8 mouse cellular contexts compared by ENCODE assay signal in genomic region chr11:88148638-88149279, GRCm38 (mm10). TPM values are rescaled to one million over a fixed set of nuclear protein-coding genes. Genes with fewer than 3 reads are reported as not detected.
DNase-seq lines count a peak whose midpoint lies in the region; ATAC-seq lines count a peak whose summit lies in the region.

No protein-coding gene starts in this region.

- DNase-seq in layer of hippocampus, adult 8-10 months (ENCODE audit: low spot score in 2 of 2): peak; percentile 46 to 52
- DNase-seq in layer of hippocampus, postnatal 36 days: no peak
- no peak for DNase-seq in hindbrain, embryonic 11.5 days (ENCODE audit: low spot score)
- DNase-seq in limb, embryonic 11.5 days (ENCODE audit: low spot score): peak; percentile 79
- DNase-seq in urinary bladder, adult 18-20 months (ENCODE audit: low spot score in 2 of 2): no peak

- H3K4me3 ChIP-seq in forebrain, embryonic 15.5 days: no peak overlapping the region
- H3K4me3 ChIP-seq in hindbrain, embryonic 11.5 days (ENCODE audit: low read depth, low read length): no peak overlapping the region
- no peak overlapping the region for H3K4me3 ChIP-seq in limb, embryonic 11.5 days (ENCODE audit: low read depth, low read length)
- no peak overlapping the region for H3K4me3 ChIP-seq in neural tube, embryonic 14.5 days (ENCODE audit: low read depth, low read length)

- no peak overlapping the region for H3K4me2 ChIP-seq in forebrain, embryonic 15.5 days (replicated peaks)
- no peak overlapping the region; the same call in 1 of the 2 replicates for H3K4me2 ChIP-seq in hindbrain, embryonic 11.5 days (replicated peaks; ENCODE audit: low read depth, low read length)
- peak overlapping the region; percentile 15; the same call in 1 of the 2 replicates for H3K4me2 ChIP-seq in limb, embryonic 11.5 days (ENCODE audit: low read depth, severe bottlenecking)
- H3K4me2 ChIP-seq in neural tube, embryonic 14.5 days (ENCODE audit: low read depth, low read length): no peak overlapping the region

- no peak overlapping the region for H3K9ac ChIP-seq in forebrain, embryonic 15.5 days (replicated peaks)
- H3K9ac ChIP-seq in hindbrain, embryonic 11.5 days (ENCODE audit: low read depth, low read length): peak overlapping the region; percentile 23; the same call in 1 of the 2 replicates
- H3K9ac ChIP-seq in limb, embryonic 11.5 days (ENCODE audit: low read length): peak overlapping the region; percentile 19
- peak overlapping the region; percentile 26; the same call in 1 of the 2 replicates for H3K9ac ChIP-seq in neural tube, embryonic 14.5 days (replicated peaks; ENCODE audit: low read depth, low read length)

- no peaks in the 10 kb centered on the region for H3K27me3 ChIP-seq in forebrain, embryonic 15.5 days
- no peaks in the 10 kb centered on the region for H3K27me3 ChIP-seq in hindbrain, embryonic 11.5 days (ENCODE audit: control insufficient read depth, insufficient read depth, low read length)
- no peaks in the 10 kb centered on the region for H3K27me3 ChIP-seq in limb, embryonic 11.5 days (ENCODE audit: control insufficient read depth, insufficient read depth, low read length)
- H3K27me3 ChIP-seq in neural tube, embryonic 14.5 days (ENCODE audit: control insufficient read depth, insufficient read depth, low read length): no peaks in the 10 kb centered on the region

- H3K36me3 ChIP-seq in forebrain, embryonic 15.5 days: no peaks in the 10 kb centered on the region
- H3K36me3 ChIP-seq in hindbrain, embryonic 11.5 days (ENCODE audit: control insufficient read depth, insufficient read depth, low read length): no peaks in the 10 kb centered on the region
- no peaks in the 10 kb centered on the region for H3K36me3 ChIP-seq in limb, embryonic 11.5 days (ENCODE audit: control insufficient read depth, insufficient read depth, low read length)
- H3K36me3 ChIP-seq in neural tube, embryonic 14.5 days (ENCODE audit: control insufficient read depth, insufficient read depth, low read length): no peaks in the 10 kb centered on the region

- H3K4me1 ChIP-seq in forebrain, embryonic 15.5 days: peaks cover 33% of the 10 kb centered on the region
- peaks cover 17% of the 10 kb centered on the region for H3K4me1 ChIP-seq in hindbrain, embryonic 11.5 days (replicated peaks; ENCODE audit: control insufficient read depth, insufficient read depth, low read length)
- peaks cover 43% of the 10 kb centered on the region for H3K4me1 ChIP-seq in limb, embryonic 11.5 days (ENCODE audit: control insufficient read depth, insufficient read depth, low read length)
- H3K4me1 ChIP-seq in neural tube, embryonic 14.5 days (ENCODE audit: control insufficient read depth, insufficient read depth, low read length): peaks cover 19% of the 10 kb centered on the region

- WGBS in forebrain, embryonic 15.5 days: 4% methylated on average over 11 of the region's 11 CpGs
- 13% methylated on average over 11 of the region's 11 CpGs for WGBS in hindbrain, embryonic 11.5 days
- WGBS in limb, embryonic 11.5 days: 5% methylated on average over 11 of the region's 11 CpGs
- 2% methylated on average over 11 of the region's 11 CpGs for WGBS in neural tube, embryonic 14.5 days

- H3K27ac ChIP-seq in forebrain, embryonic 15.5 days (replicated peaks): peak overlapping the region; percentile 41
- H3K27ac ChIP-seq in hindbrain, embryonic 11.5 days (ENCODE audit: low read depth, low read length): peak overlapping the region; percentile 65; the same call in 1 of the 2 replicates
- H3K27ac ChIP-seq in limb, embryonic 11.5 days (replicated peaks; ENCODE audit: low read depth, low read length): peak overlapping the region; percentile 85
- peak overlapping the region; percentile 74 for H3K27ac ChIP-seq in neural tube, embryonic 14.5 days (ENCODE audit: low read depth, low read length)

- ATAC-seq in cerebellum, adult (ENCODE audit: insufficient number of reproducible peaks, low FRiP score, low TSS enrichment): peak; percentile 61; the same call in 1 of the 2 replicates
- ATAC-seq in forebrain, embryonic 15.5 days (replicated peaks): peak; percentile 51
- ATAC-seq in hindbrain, embryonic 11.5 days (ENCODE audit: low FRiP score): no peak
- ATAC-seq in limb, embryonic 11.5 days (ENCODE audit: insufficient number of reproducible peaks, low FRiP score, low TSS enrichment, low read depth): peak; percentile 58; the same call in 1 of the 2 replicates
- peak; percentile 60; the same call in 1 of the 2 replicates for ATAC-seq in neural tube, embryonic 14.5 days (ENCODE audit: low read depth)

- H3K9me3 ChIP-seq in forebrain, embryonic 15.5 days: no peaks in the 10 kb centered on the region
- no peaks in the 10 kb centered on the region for H3K9me3 ChIP-seq in hindbrain, embryonic 11.5 days (ENCODE audit: control insufficient read depth, low read length)
- H3K9me3 ChIP-seq in limb, embryonic 11.5 days (ENCODE audit: control insufficient read depth, low read length): no peaks in the 10 kb centered on the region
- no peaks in the 10 kb centered on the region for H3K9me3 ChIP-seq in neural tube, embryonic 14.5 days (ENCODE audit: control insufficient read depth, low read length)

RNA-seq across cellular contexts. Expression of gene Cuedc1, which starts 50.9 kb away (rescaled TPM):
- total RNA-seq in layer of hippocampus, adult 8-10 months (2022): 10 to 100 TPM; 30.9 to 38.7 (median 33.4) TPM
- total RNA-seq in layer of hippocampus, postnatal 36 days (2021): 10 to 100 TPM; 27.9 to 31.4 TPM
- 39.2 and 43.4 TPM in 2 replicates for polyA plus RNA-seq in forebrain, embryonic 15.5 days (2015; fragmentation: Nextera tagmentation; extraction: Ambion mirVana)
- 17.6 TPM in 2 replicates for polyA plus RNA-seq in hindbrain, embryonic 11.5 days (2014; fragmentation: Nextera tagmentation; extraction: Ambion mirVana)
- polyA plus RNA-seq in limb, embryonic 11.5 days (2014; fragmentation: Nextera tagmentation; extraction: Ambion mirVana): 14.3 and 15.7 TPM in 2 replicates
- polyA plus RNA-seq in neural tube, embryonic 14.5 days (2014; fragmentation: Nextera tagmentation; extraction: Ambion mirVana): 34.0 and 38.3 TPM in 2 replicates

RNA-seq across cellular contexts. Expression of gene Mrps23, which starts 55.4 kb away (rescaled TPM):
- total RNA-seq in layer of hippocampus, adult 8-10 months (2022): 10 to 100 TPM; 63.2 to 64.8 (median 63.7) TPM
- total RNA-seq in layer of hippocampus, postnatal 36 days (2021): 10 to 100 TPM; 67.6 to 78.7 TPM
- 67.0 and 68.1 TPM in 2 replicates for polyA plus RNA-seq in forebrain, embryonic 15.5 days (2015; fragmentation: Nextera tagmentation; extraction: Ambion mirVana)
- polyA plus RNA-seq in hindbrain, embryonic 11.5 days (2014; fragmentation: Nextera tagmentation; extraction: Ambion mirVana): 83.2 and 84.5 TPM in 2 replicates
- polyA plus RNA-seq in limb, embryonic 11.5 days (2014; fragmentation: Nextera tagmentation; extraction: Ambion mirVana): 59.3 and 60.4 TPM in 2 replicates
- polyA plus RNA-seq in neural tube, embryonic 14.5 days (2014; fragmentation: Nextera tagmentation; extraction: Ambion mirVana): 63.7 and 67.9 TPM in 2 replicates

Comparison
In these comparisons a context has a peak if more than half of its experiments do, and no peak if none do; other contexts are left out.
1. DNase-seq: peak in layer of hippocampus, adult 8-10 months (2 of 2) and limb, embryonic 11.5 days (single experiment); none in layer of hippocampus, postnatal 36 days (0 of 2), hindbrain, embryonic 11.5 days (single experiment) and urinary bladder, adult 18-20 months (0 of 2).
2. Peak in every context shown above with its lines, with median percentiles within 50 percentile points of each other: H3K27ac ChIP-seq.